Mouse (Mus musculus): ENCODE data around the gene Rspry1. TPM values are rescaled to one million over a fixed set of nuclear protein-coding genes. Genes with fewer than 3 reads are reported as not detected.

The Rspry1 gene
- polyA plus RNA-seq, 1 experiment from 2014 or later, result 26.8 TPM

- whole genome bisulfite sequencing, result 80% methylated on average over 8 of the region's 8 CpGs
- no peak for ATAC-seq (replicated peaks; ENCODE audit: extremely low read depth, insufficient read depth, low FRiP score)
These were observed 33.6 kb upstream of the Rspry1 start for GRCm38 (mm10) chr8:94568098-94568497.

GRCm38 (mm10) chr8:94569419-94569818 lies 32.3 kb upstream of the Rspry1 start:
- Histone ChIP-seq H3K4me3 (ENCODE audit: low read length) (no peak overlapping the region), H3K36me3 (ENCODE audit: control insufficient read depth, insufficient read depth) (peaks cover 11% of the 10 kb centered on the region), H3K27ac (ENCODE audit: low read length) (no peak overlapping the region), H3K4me1 (ENCODE audit: control insufficient read depth, insufficient read depth, low read length) (no peaks in the 10 kb centered on the region), H3K27me3 (ENCODE audit: control insufficient read depth, insufficient read depth, low read length) (no peaks in the 10 kb centered on the region), H3K9me3 (replicated peaks; ENCODE audit: control insufficient read depth, low read length) (no peaks in the 10 kb centered on the region), H3K9ac (ENCODE audit: low read length) (no peak overlapping the region), H3K4me2 (ENCODE audit: low read depth, low read length) (no peak overlapping the region)
- no peak for ATAC-seq (replicated peaks; ENCODE audit: extremely low read depth, insufficient read depth, low FRiP score)
- 65% methylated on average over 1 of the region's 1 CpGs for WGBS

More at GRCm38 (mm10) chr8:94568098-94568497, 33.6 kb upstream of the Rspry1 start:
- H3K36me3 ChIP-seq (ENCODE audit: control insufficient read depth, insufficient read depth), result peaks cover 2% of the 10 kb centered on the region; the same call in 1 of the 2 replicates
- no peak overlapping the region for H3K27ac ChIP-seq (ENCODE audit: low read length)
- H3K27me3 ChIP-seq (ENCODE audit: control insufficient read depth, insufficient read depth, low read length), result no peaks in the 10 kb centered on the region
- no peaks in the 10 kb centered on the region for H3K4me1 ChIP-seq (ENCODE audit: control insufficient read depth, insufficient read depth, low read length)
- no peaks in the 10 kb centered on the region for H3K9me3 ChIP-seq (replicated peaks; ENCODE audit: control insufficient read depth, low read length)
- no peak overlapping the region for H3K9ac ChIP-seq (ENCODE audit: low read length)
- H3K4me3 ChIP-seq (ENCODE audit: low read length), result no peak overlapping the region
- H3K4me2 ChIP-seq (ENCODE audit: low read depth, low read length), result no peak overlapping the region

GRCm38 (mm10) chr8:94571896-94572295 lies 29.8 kb upstream of the Rspry1 start:
- Histone ChIP-seq H3K36me3 (ENCODE audit: control insufficient read depth, insufficient read depth) (peaks cover 26% of the 10 kb centered on the region), H3K9ac (ENCODE audit: low read length) (no peak overlapping the region), H3K27me3 (ENCODE audit: control insufficient read depth, insufficient read depth, low read length) (no peaks in the 10 kb centered on the region), H3K4me1 (ENCODE audit: control insufficient read depth, insufficient read depth, low read length) (no peaks in the 10 kb centered on the region), H3K4me3 (ENCODE audit: low read length) (no peak overlapping the region), H3K4me2 (ENCODE audit: low read depth, low read length) (no peak overlapping the region), H3K27ac (ENCODE audit: low read length) (no peak overlapping the region), H3K9me3 (replicated peaks; ENCODE audit: control insufficient read depth, low read length) (no peaks in the 10 kb centered on the region)
- ATAC-seq (replicated peaks; ENCODE audit: extremely low read depth, insufficient read depth, low FRiP score), result no peak
- 71% methylated on average over 2 of the region's 2 CpGs for WGBS

- Histone ChIP-seq H3K4me2 (ENCODE audit: low read depth, low read length) (no peak overlapping the region), H3K27me3 (ENCODE audit: control insufficient read depth, insufficient read depth, low read length) (no peaks in the 10 kb centered on the region), H3K9me3 (replicated peaks; ENCODE audit: control insufficient read depth, low read length) (no peaks in the 10 kb centered on the region), H3K36me3 (ENCODE audit: control insufficient read depth, insufficient read depth) (peaks cover 35% of the 10 kb centered on the region), H3K4me3 (ENCODE audit: low read length) (no peak overlapping the region), H3K27ac (ENCODE audit: low read length) (no peak overlapping the region), H3K4me1 (ENCODE audit: control insufficient read depth, insufficient read depth, low read length) (no peaks in the 10 kb centered on the region), H3K9ac (ENCODE audit: low read length) (no peak overlapping the region)
- 82% methylated on average over 16 of the region's 16 CpGs for WGBS
- ATAC-seq (replicated peaks; ENCODE audit: extremely low read depth, insufficient read depth, low FRiP score), result no peak
These were observed 27.4 kb upstream of the Rspry1 start for GRCm38 (mm10) chr8:94574159-94574907.

GRCm38 (mm10) chr8:94575148-94575547 lies 26.6 kb upstream of the Rspry1 start:
- WGBS, result 85% methylated on average over 4 of the region's 4 CpGs
- H3K4me1 ChIP-seq (ENCODE audit: control insufficient read depth, insufficient read depth, low read length), result no peaks in the 10 kb centered on the region
- H3K36me3 ChIP-seq (ENCODE audit: control insufficient read depth, insufficient read depth), result peaks cover 36% of the 10 kb centered on the region

GRCm38 (mm10) chr8:94581820-94582483 lies 19.8 kb upstream of the Rspry1 start:
- peaks cover 42% of the 10 kb centered on the region for H3K36me3 ChIP-seq (ENCODE audit: control insufficient read depth, insufficient read depth)

More at GRCm38 (mm10) chr8:94575148-94575547, 26.6 kb upstream of the Rspry1 start:
- Histone ChIP-seq H3K9me3 (replicated peaks; ENCODE audit: control insufficient read depth, low read length) (no peaks in the 10 kb centered on the region), H3K4me2 (ENCODE audit: low read depth, low read length) (no peak overlapping the region), H3K27ac (ENCODE audit: low read length) (no peak overlapping the region), H3K4me3 (ENCODE audit: low read length) (no peak overlapping the region), H3K9ac (ENCODE audit: low read length) (no peak overlapping the region), H3K27me3 (ENCODE audit: control insufficient read depth, insufficient read depth, low read length) (no peaks in the 10 kb centered on the region)
- ATAC-seq (replicated peaks; ENCODE audit: extremely low read depth, insufficient read depth, low FRiP score), result no peak

GRCm38 (mm10) chr8:94582569-94582968 lies 19.2 kb upstream of the Rspry1 start:
- no peak overlapping the region for H3K4me2 ChIP-seq (ENCODE audit: low read depth, low read length)
- WGBS, result 90% methylated on average over 6 of the region's 6 CpGs
- no peak overlapping the region for H3K27ac ChIP-seq (ENCODE audit: low read length)
- H3K4me1 ChIP-seq (ENCODE audit: control insufficient read depth, insufficient read depth, low read length), result no peaks in the 10 kb centered on the region
- no peaks in the 10 kb centered on the region for H3K27me3 ChIP-seq (ENCODE audit: control insufficient read depth, insufficient read depth, low read length)
- ATAC-seq (replicated peaks; ENCODE audit: extremely low read depth, insufficient read depth, low FRiP score), result no peak
- H3K4me3 ChIP-seq (ENCODE audit: low read length), result no peak overlapping the region
- peaks cover 46% of the 10 kb centered on the region for H3K36me3 ChIP-seq (ENCODE audit: control insufficient read depth, insufficient read depth)
- no peak overlapping the region for H3K9ac ChIP-seq (ENCODE audit: low read length)
- H3K9me3 ChIP-seq (replicated peaks; ENCODE audit: control insufficient read depth, low read length), result no peaks in the 10 kb centered on the region

More at GRCm38 (mm10) chr8:94581820-94582483, 19.8 kb upstream of the Rspry1 start:
- WGBS, result 84% methylated on average over 7 of the region's 7 CpGs
- Histone ChIP-seq H3K4me1 (ENCODE audit: control insufficient read depth, insufficient read depth, low read length) (no peaks in the 10 kb centered on the region), H3K9ac (ENCODE audit: low read length) (no peak overlapping the region), H3K4me2 (ENCODE audit: low read depth, low read length) (no peak overlapping the region), H3K27ac (ENCODE audit: low read length) (no peak overlapping the region), H3K27me3 (ENCODE audit: control insufficient read depth, insufficient read depth, low read length) (no peaks in the 10 kb centered on the region), H3K9me3 (replicated peaks; ENCODE audit: control insufficient read depth, low read length) (no peaks in the 10 kb centered on the region), H3K4me3 (ENCODE audit: low read length) (no peak overlapping the region)
- ATAC-seq (replicated peaks; ENCODE audit: extremely low read depth, insufficient read depth, low FRiP score), result no peak

- no peaks in the 10 kb centered on the region for H3K4me1 ChIP-seq (ENCODE audit: control insufficient read depth, insufficient read depth, low read length)
- H3K9me3 ChIP-seq (replicated peaks; ENCODE audit: control insufficient read depth, low read length), result no peaks in the 10 kb centered on the region
- H3K27me3 ChIP-seq (ENCODE audit: control insufficient read depth, insufficient read depth, low read length), result no peaks in the 10 kb centered on the region
- no peak for ATAC-seq (replicated peaks; ENCODE audit: extremely low read depth, insufficient read depth, low FRiP score)
- H3K4me2 ChIP-seq (ENCODE audit: low read depth, low read length), result no peak overlapping the region
- WGBS, result 53% methylated on average over 4 of the region's 4 CpGs
- peaks cover 45% of the 10 kb centered on the region for H3K36me3 ChIP-seq (ENCODE audit: control insufficient read depth, insufficient read depth)
- no peak overlapping the region for H3K4me3 ChIP-seq (ENCODE audit: low read length)
- no peak overlapping the region for H3K9ac ChIP-seq (ENCODE audit: low read length)
- no peak overlapping the region for H3K27ac ChIP-seq (ENCODE audit: low read length)
These were observed 17.4 kb upstream of the Rspry1 start for GRCm38 (mm10) chr8:94584238-94584817.

- no peak for ATAC-seq (replicated peaks; ENCODE audit: extremely low read depth, insufficient read depth, low FRiP score)
- H3K4me1 ChIP-seq (ENCODE audit: control insufficient read depth, insufficient read depth, low read length), result no peaks in the 10 kb centered on the region
- WGBS, result 61% methylated on average over 4 of the region's 4 CpGs
- no peaks in the 10 kb centered on the region for H3K27me3 ChIP-seq (ENCODE audit: control insufficient read depth, insufficient read depth, low read length)
- H3K9me3 ChIP-seq (replicated peaks; ENCODE audit: control insufficient read depth, low read length), result no peaks in the 10 kb centered on the region
- H3K36me3 ChIP-seq (ENCODE audit: control insufficient read depth, insufficient read depth), result peaks cover 14% of the 10 kb centered on the region
- H3K4me2 ChIP-seq (ENCODE audit: low read depth, low read length), result no peak overlapping the region
- H3K27ac ChIP-seq (ENCODE audit: low read length), result no peak overlapping the region
- no peak overlapping the region for H3K9ac ChIP-seq (ENCODE audit: low read length)
- no peak overlapping the region for H3K4me3 ChIP-seq (ENCODE audit: low read length)
These were observed 10.0 kb upstream of the Rspry1 start for GRCm38 (mm10) chr8:94591691-94592090.

All from heart, embryonic 16.5 days (tissue).